In genomic region chr9:66599577-66599976, GRCm38 (mm10) we compare ENCODE assay signal across 9 mouse cellular contexts. TPM values are rescaled to one million over a fixed set of nuclear protein-coding genes. Genes with fewer than 3 reads are reported as not detected.
DNase-seq lines count a peak whose midpoint lies in the region; ATAC-seq and TF ChIP-seq lines count a peak whose summit lies in the region.
"Had no signal": no experiment of that assay in that cellular context is flagged by ENCODE, and none has a peak within 500 bp of the region (broad histone marks: within the 10 kb centered on the region; RNA-seq: fewer than 3 reads in every experiment).

No protein-coding gene starts in this region.

- no peak for TF ChIP-seq CTCF in MEL (IDR thresholded peaks at IDR 0.05 in 2 of 3, conservative IDR thresholded peaks at IDR 0.05 in 1 of 3; ENCODE audit: control insufficient read depth in 1 of 3, insufficient read depth in 1 of 3, low read depth in 2 of 3, low read length in 3 of 3, poor library complexity in 1 of 3, severe bottlenecking in 1 of 3)
- no peak for TF ChIP-seq CTCF in liver, adult 2 months (IDR thresholded peaks at IDR 0.05; ENCODE audit: low read depth, low read length)

- H3K36me3 ChIP-seq in hindbrain, embryonic 10.5 days, result no peaks in the 10 kb centered on the region
- no peaks in the 10 kb centered on the region for H3K36me3 ChIP-seq in hindbrain, embryonic 13.5 days
- H3K36me3 ChIP-seq in MEL (ENCODE audit: control insufficient read depth in 1 of 2, insufficient read depth in 2 of 2, low read length in 2 of 2), result peaks cover 0 to 34% of the 10 kb centered on the region in 2 experiments; a peak in 2 of 4 replicates
- no peaks in the 10 kb centered on the region for H3K36me3 ChIP-seq in liver, adult 2 months (ENCODE audit: control insufficient read depth, insufficient read depth, low read length)
- H3K36me3 ChIP-seq: limb, embryonic 15.5 days had no signal

- H3K4me1 ChIP-seq in hindbrain, embryonic 10.5 days (replicated peaks), result peaks cover 36% of the 10 kb centered on the region
- peaks cover 19% of the 10 kb centered on the region for H3K4me1 ChIP-seq in hindbrain, embryonic 13.5 days (replicated peaks)
- peaks cover 14 to 36% of the 10 kb centered on the region in 2 experiments for H3K4me1 ChIP-seq in MEL (ENCODE audit: control insufficient read depth in 1 of 2, insufficient read depth in 2 of 2, low read length in 2 of 2)
- peaks cover 26% of the 10 kb centered on the region for H3K4me1 ChIP-seq in liver, adult 2 months (ENCODE audit: control insufficient read depth, insufficient read depth, low read length)

- no peaks in the 10 kb centered on the region for H3K79me2 ChIP-seq in MEL (ENCODE audit: control insufficient read depth, insufficient read depth, low read length, poor library complexity)
- no peaks in the 10 kb centered on the region for H3K79me2 ChIP-seq in liver, adult 2 months (ENCODE audit: control insufficient read depth, insufficient read depth, low read length)

- peak; percentile 52 for DNase-seq in hindbrain, embryonic 10.5 days (ENCODE audit: low spot score)
- peak; percentile 89 for DNase-seq in MEL (ENCODE audit: low read depth, low spot score)
- DNase-seq in gonadal fat pad, adult 2 months (ENCODE audit: low read depth), result peak; percentile 52
- peak; percentile 71 for DNase-seq in liver, adult 2 months (ENCODE audit: extremely low read depth, low read depth, low spot score)
- peak; percentile 63 for DNase-seq in retina, embryonic 14.5 days (ENCODE audit: low spot score)
- no peak for DNase-seq in left cerebral cortex, adult 11 months (ENCODE audit: low spot score)

- peak overlapping the region; percentile 29; the same call in 1 of the 2 replicates for H3K27ac ChIP-seq in hindbrain, embryonic 10.5 days
- H3K27ac ChIP-seq in hindbrain, embryonic 13.5 days, result no peak overlapping the region
- H3K27ac ChIP-seq in MEL (ENCODE audit: control insufficient read depth, low read depth, low read length), result peak overlapping the region; percentile 45; the same call in 1 of the 2 replicates
- H3K27ac ChIP-seq in liver, adult 2 months (replicated peaks; ENCODE audit: insufficient read depth, low read depth, low read length), result peak overlapping the region; percentile 73
- H3K27ac ChIP-seq: limb, embryonic 15.5 days had no signal

- no peak overlapping the region for H3K4me2 ChIP-seq in hindbrain, embryonic 13.5 days
- H3K4me2 ChIP-seq: limb, embryonic 15.5 days had no signal

- TF ChIP-seq EP300 in MEL (IDR thresholded peaks at IDR 0.05; ENCODE audit: low read depth in 1 of 2, low read length in 2 of 2), result peak; percentile 49 to 68; a peak in 3 of 4 replicates

- no peaks in the 10 kb centered on the region for H3K9me3 ChIP-seq in hindbrain, embryonic 10.5 days
- H3K9me3 ChIP-seq in hindbrain, embryonic 13.5 days, result no peaks in the 10 kb centered on the region
- no peaks in the 10 kb centered on the region for H3K9me3 ChIP-seq in MEL (replicated peaks; ENCODE audit: insufficient read depth, low read length)
- H3K9me3 ChIP-seq: limb, embryonic 15.5 days had no signal

- 7% methylated on average over 4 of the region's 4 CpGs for WGBS in hindbrain, embryonic 10.5 days
- WGBS in hindbrain, embryonic 13.5 days, result 7% methylated on average over 4 of the region's 4 CpGs
- 4% methylated on average over 4 of the region's 4 CpGs for WGBS in liver, adult 2 months

- TF ChIP-seq RAD21 in MEL (IDR thresholded peaks at IDR 0.05; ENCODE audit: low read depth, low read length), result no peak

- no peak for TF ChIP-seq POLR2A in MEL (IDR thresholded peaks at IDR 0.05; ENCODE audit: control insufficient read depth in 1 of 2, insufficient read depth in 1 of 2, low read depth in 1 of 2, low read length in 2 of 2, poor library complexity in 1 of 2)
- TF ChIP-seq POLR2A in liver, adult 2 months (IDR thresholded peaks at IDR 0.05; ENCODE audit: extremely low read depth, insufficient read depth, low read length), result no peak

- no peak overlapping the region for H3K9ac ChIP-seq in hindbrain, embryonic 13.5 days
- H3K9ac ChIP-seq in MEL (ENCODE audit: control insufficient read depth, low read depth, low read length, poor library complexity, severe bottlenecking), result peak overlapping the region; percentile 15; the same call in 1 of the 2 replicates
- H3K9ac ChIP-seq in liver, adult 2 months (ENCODE audit: low read depth, low read length), result no peak overlapping the region
- H3K9ac ChIP-seq: limb, embryonic 15.5 days had no signal

- H3K27me3 ChIP-seq in hindbrain, embryonic 10.5 days (ENCODE audit: insufficient read depth, poor library complexity, severe bottlenecking), result peaks cover 14% of the 10 kb centered on the region
- H3K27me3 ChIP-seq in hindbrain, embryonic 13.5 days, result peaks cover 4% of the 10 kb centered on the region; the same call in 1 of the 2 replicates
- H3K27me3 ChIP-seq in MEL (ENCODE audit: control insufficient read depth in 1 of 2, insufficient read depth in 2 of 2, low read length in 2 of 2), result no peaks in the 10 kb centered on the region; a peak in 1 of 4 replicates
- no peaks in the 10 kb centered on the region for H3K27me3 ChIP-seq in liver, adult 2 months (ENCODE audit: control insufficient read depth, insufficient read depth, low read length)
- H3K27me3 ChIP-seq: limb, embryonic 15.5 days had no signal

- no peak overlapping the region for H3K4me3 ChIP-seq in hindbrain, embryonic 10.5 days
- H3K4me3 ChIP-seq in hindbrain, embryonic 13.5 days, result no peak overlapping the region
- H3K4me3 ChIP-seq in MEL (ENCODE audit: control insufficient read depth in 1 of 2, insufficient read depth in 1 of 2, low read depth in 2 of 2, low read length in 2 of 2), result peak overlapping the region in 1 of 2 experiments; percentile 16; a peak in 1 of 4 replicates
- H3K4me3 ChIP-seq in liver, adult 2 months (ENCODE audit: insufficient read depth, low read depth, low read length), result no peak overlapping the region
- H3K4me3 ChIP-seq: limb, embryonic 15.5 days had no signal

- no peak for ATAC-seq in hindbrain, embryonic 13.5 days (ENCODE audit: low FRiP score)
- no peak for ATAC-seq in frontal cortex, adult (ENCODE audit: low TSS enrichment)

TF ChIP-seq in MEL, 35 proteins besides CTCF, POLR2A, EP300 and RAD21 (continues in another document):
- TF ChIP-seq GATA1 (IDR thresholded peaks at IDR 0.05; ENCODE audit: low read depth, low read length) (no peak), MAX (IDR thresholded peaks at IDR 0.05; ENCODE audit: low read length) (no peak), CHD1 (IDR thresholded peaks at IDR 0.05; ENCODE audit: low read depth, low read length) (no peak), MEF2A (IDR thresholded peaks at IDR 0.05; ENCODE audit: extremely low read depth, insufficient replicate concordance, low read depth, low read length, poor library complexity, severe bottlenecking) (no peak), HCFC1 (IDR thresholded peaks at IDR 0.05; ENCODE audit: low read depth, low read length) (no peak), MXI1 (IDR thresholded peaks at IDR 0.05; ENCODE audit: low read depth, low read length) (no peak), TBP (IDR thresholded peaks at IDR 0.05; ENCODE audit: low read depth, low read length) (no peak), MYC (IDR thresholded peaks at IDR 0.05; ENCODE audit: low read depth, low read length) (no peak), SIN3A (IDR thresholded peaks at IDR 0.05; ENCODE audit: low read length) (peak; percentile 70), E2F4 (IDR thresholded peaks at IDR 0.05; ENCODE audit: borderline replicate concordance, low read depth, low read length) (no peak), ZKSCAN1 (IDR thresholded peaks at IDR 0.05; ENCODE audit: low read depth, low read length) (no peak), ELF1 (IDR thresholded peaks at IDR 0.05; ENCODE audit: low read depth, low read length) (0 out of 2 replicates have a peak, but pooled peaks have one; percentile 36), KAT2A (conservative IDR thresholded peaks at IDR 0.05; ENCODE audit: low read depth, low read length) (no peak), MYB (IDR thresholded peaks at IDR 0.05; ENCODE audit: low read depth, low read length) (no peak), MAZ (IDR thresholded peaks at IDR 0.05; ENCODE audit: low read depth, low read length) (no peak), CHD2 (IDR thresholded peaks at IDR 0.05; ENCODE audit: low read length) (peak; percentile 71), NELFE (IDR thresholded peaks at IDR 0.05; ENCODE audit: low read depth, low read length) (no peak), UBTF (IDR thresholded peaks at IDR 0.05; ENCODE audit: borderline replicate concordance, insufficient read depth, low read depth, low read length) (no peak), ZC3H11A (IDR thresholded peaks at IDR 0.05; ENCODE audit: low read depth, low read length) (no peak), JUND (IDR thresholded peaks at IDR 0.05; ENCODE audit: low read depth, low read length) (no peak), USF1 (IDR thresholded peaks at IDR 0.05; ENCODE audit: low read depth, low read length) (no peak), ZMIZ1 (IDR thresholded peaks at IDR 0.05; ENCODE audit: low read depth, low read length) (no peak), TAL1 (IDR thresholded peaks at IDR 0.05; ENCODE audit: low read length) (no peak), RCOR1 (IDR thresholded peaks at IDR 0.05; ENCODE audit: low read depth, low read length) (no peak), NRF1 (IDR thresholded peaks at IDR 0.05; ENCODE audit: insufficient read depth, low read depth, low read length, poor library complexity, severe bottlenecking) (no peak), ZNF384 (IDR thresholded peaks at IDR 0.05; ENCODE audit: low read depth, low read length) (peak; percentile 70), GABPA (IDR thresholded peaks at IDR 0.05; ENCODE audit: low read depth, low read length) (no peak), POLR2AphosphoS5 (IDR thresholded peaks at IDR 0.05; ENCODE audit: borderline replicate concordance, low read depth, low read length) (no peak), TCF12 (IDR thresholded peaks at IDR 0.05; ENCODE audit: low read depth, low read length) (no peak), BHLHE40 (IDR thresholded peaks at IDR 0.05; ENCODE audit: borderline replicate concordance, low read depth, low read length) (0 out of 2 replicates have a peak, but pooled peaks have one; percentile 17), SMC3 (IDR thresholded peaks at IDR 0.05; ENCODE audit: low read depth, low read length) (no peak)

RNA-seq across cellular contexts. Expression of gene Usp3, which starts 6.6 kb away (rescaled TPM):
- 84.2 and 97.7 TPM in 2 replicates for polyA plus RNA-seq in hindbrain, embryonic 10.5 days (2016; fragmentation: Nextera tagmentation; extraction: Ambion mirVana)
- 89.8 and 94.3 TPM in 2 replicates for polyA plus RNA-seq in hindbrain, embryonic 13.5 days (2015; fragmentation: Nextera tagmentation; extraction: Ambion mirVana)
- 9.8 and 11.7 TPM in 2 replicates for total RNA-seq in MEL (2012; rRNA removed)
- 100 to 1,000 TPM in 1 of 2 experiments, 10 to 100 TPM in 1; 22.0 to 534 TPM for polyA plus RNA-seq in MEL (2012; ENCODE audit: insufficient read depth in 1 of 2, insufficient read length in 2 of 2, low read depth in 1 of 2, low replicate concordance in 2 of 2, missing spikeins in 1 of 2)
- 15.2 and 16.1 TPM in 2 replicates for polyA plus RNA-seq in gonadal fat pad, adult 2 months (2012; rRNA removed)
- 37.7 and 41.5 TPM in 2 replicates for total RNA-seq in liver, adult 2 months (2014; rRNA removed)
- polyA plus RNA-seq in liver, adult 2 months (2012; rRNA removed), result 9.8 and 11.2 TPM in 2 replicates
